Mouse (Mus musculus) heart, embryonic 14.5 days (tissue): ENCODE data around the gene Krr1. TPM values are rescaled to one million over a fixed set of nuclear protein-coding genes. Genes with fewer than 3 reads are reported as not detected.

Source experiments
- ATAC-seq: fragments of 200-750 bp; cut with Nextera tagmentation; 2 replicates; pipeline ENCODE4 v1.8.0; 2017; ENCODE audit warnings: low read depth, moderate TSS enrichment; ENCODE audit not compliant: insufficient number of reproducible peaks, insufficient read depth, low FRiP score
- H3K27ac ChIP-seq, 2 experiments: fragments of 200-500 bp in 1 of 2; fragments of 300-500 bp in 1 of 2; sonication (generic) in 1 of 2; replicated peaks in 1 of 2; 2 replicates each; pipeline ENCODE4 v1.5.1; 2012 to 2014; ENCODE audit warnings: low read depth in 2 of 2, low read length in 2 of 2, control low read depth in 1 of 2, mild to moderate bottlenecking in 1 of 2, mixed read lengths in 1 of 2; ENCODE audit not compliant: control insufficient read depth in 1 of 2, insufficient read depth in 1 of 2
- H3K27me3 ChIP-seq: fragments of 300-500 bp; sonication (generic); 2 replicates; pipeline ENCODE4 v1.6.1; 2014; ENCODE audit warnings: mild to moderate bottlenecking, low read length, control low read depth; ENCODE audit not compliant: control insufficient read depth, insufficient read depth
- H3K36me3 ChIP-seq: fragments of 300-500 bp; sonication (generic); 2 replicates; pipeline ENCODE4 v1.6.1; 2014; ENCODE audit warnings: mild to moderate bottlenecking, control low read depth, low read length, mixed read lengths; ENCODE audit not compliant: control insufficient read depth, insufficient read depth
- H3K4me1 ChIP-seq, 2 experiments: fragments of 200-500 bp in 1 of 2; fragments of 300-500 bp in 1 of 2; sonication (generic) in 1 of 2; 2 replicates each; pipeline ENCODE4 v1.6.1; 2012 to 2014; ENCODE audit warnings: low read length in 2 of 2, control low read depth in 1 of 2, mixed read lengths in 1 of 2; ENCODE audit not compliant: control insufficient read depth in 2 of 2, insufficient read depth in 2 of 2
- H3K4me2 ChIP-seq: fragments of 300-500 bp; sonication (generic); 2 replicates; pipeline ENCODE4 v1.6.1; 2014; ENCODE audit warnings: mild to moderate bottlenecking, low read length
- H3K4me3 ChIP-seq, 2 experiments: fragments of 200-500 bp in 1 of 2; fragments of 300-500 bp in 1 of 2; sonication (generic) in 1 of 2; 2 replicates each; pipeline ENCODE4 v1.5.1; 2012 to 2014; ENCODE audit warnings: low read length in 2 of 2, mild to moderate bottlenecking in 2 of 2, control low read depth in 1 of 2, low read depth in 1 of 2, moderate library complexity in 1 of 2; ENCODE audit not compliant: control insufficient read depth in 1 of 2, insufficient read depth in 1 of 2
- H3K9ac ChIP-seq: fragments of 300-500 bp; sonication (generic); 2 replicates; pipeline ENCODE4 v1.6.1; 2014; ENCODE audit warnings: mild to moderate bottlenecking, low read length
- H3K9me3 ChIP-seq: fragments of 300-500 bp; sonication (generic); 2 replicates; pipeline ENCODE4 v1.6.1; 2016; ENCODE audit warnings: low read length, control low read depth; ENCODE audit not compliant: control insufficient read depth
- WGBS: fragments of 180-500 bp; shearing (Covaris S2); extraction: QIAGEN DNeasy Blood & Tissue Kit; methylation state at CpG from one replicate; pipeline ENCODE4 v1.1.7; 2014; 5-methylcytosine and 5-hydroxymethylcytosine counted together
- polyA plus RNA-seq: library from polyadenylated mRNA; unstranded; fragments of >200 nt; fragmentation: Nextera tagmentation; extraction: Ambion mirVana; gene quantifications from 2 replicates; pipeline ENCODE4 v1.2.1, GENCODE M21; 2014

The Krr1 gene
- polyA plus RNA-seq, 1 experiment from 2014 or later: 24.8 TPM

- H3K36me3 ChIP-seq: peaks cover 92% of the 10 kb centered on the region
- 91% methylated on average over 5 of the region's 5 CpGs for WGBS
- no peaks in the 10 kb centered on the region for H3K9me3 ChIP-seq
- H3K4me3 ChIP-seq: no peak overlapping the region
- no peak for ATAC-seq
- no peak overlapping the region for H3K27ac ChIP-seq
- H3K4me2 ChIP-seq: no peak overlapping the region
- no peaks in the 10 kb centered on the region for H3K4me1 ChIP-seq
- H3K9ac ChIP-seq: no peak overlapping the region
- H3K27me3 ChIP-seq: no peaks in the 10 kb centered on the region
Observed at GRCm38 (mm10) chr10:111983070-111983469, 10.6 kb downstream of the Krr1 start.

GRCm38 (mm10) chr10:111986453-111986852, 14.0 kb downstream of the Krr1 start:
- no peak for ATAC-seq
- Histone ChIP-seq H3K36me3 (peaks cover 65% of the 10 kb centered on the region), H3K4me3 (no peak overlapping the region), H3K27ac (no peak overlapping the region), H3K9ac (no peak overlapping the region), H3K4me2 (no peak overlapping the region), H3K4me1 (no peaks in the 10 kb centered on the region), H3K27me3 (no peaks in the 10 kb centered on the region), H3K9me3 (no peaks in the 10 kb centered on the region)
- WGBS: 90% methylated on average over 6 of the region's 6 CpGs

- Histone ChIP-seq H3K36me3 (no peaks in the 10 kb centered on the region), H3K9ac (no peak overlapping the region), H3K27me3 (no peaks in the 10 kb centered on the region), H3K27ac (no peak overlapping the region), H3K4me2 (no peak overlapping the region), H3K4me1 (no peaks in the 10 kb centered on the region; a peak in 1 of 4 replicates), H3K9me3 (no peaks in the 10 kb centered on the region), H3K4me3 (no peak overlapping the region)
- ATAC-seq: no peak
- WGBS: 84% methylated on average over 11 of the region's 11 CpGs
Observed at GRCm38 (mm10) chr10:111995803-111996548, 23.5 kb downstream of the Krr1 start.

GRCm38 (mm10) chr10:111996549-111996904, 24.1 kb downstream of the Krr1 start:
- no peak overlapping the region for H3K4me2 ChIP-seq
- no peak overlapping the region for H3K4me3 ChIP-seq
- no peak for ATAC-seq
- H3K36me3 ChIP-seq: no peaks in the 10 kb centered on the region
- H3K9ac ChIP-seq: no peak overlapping the region
- no peaks in the 10 kb centered on the region for H3K27me3 ChIP-seq
- no peaks in the 10 kb centered on the region for H3K9me3 ChIP-seq
- WGBS: 84% methylated on average over 7 of the region's 7 CpGs
- no peak overlapping the region for H3K27ac ChIP-seq
- no peaks in the 10 kb centered on the region; a peak in 1 of 4 replicates for H3K4me1 ChIP-seq

GRCm38 (mm10) chr10:111996911-111997347, 24.5 kb downstream of the Krr1 start:
- WGBS: 58% methylated on average over 8 of the region's 8 CpGs
- no peak for ATAC-seq
- H3K9ac ChIP-seq: no peak overlapping the region
- no peaks in the 10 kb centered on the region; a peak in 1 of 4 replicates for H3K4me1 ChIP-seq
- no peaks in the 10 kb centered on the region for H3K36me3 ChIP-seq
- no peak overlapping the region for H3K4me3 ChIP-seq
- H3K4me2 ChIP-seq: no peak overlapping the region
- H3K27ac ChIP-seq: no peak overlapping the region
- H3K9me3 ChIP-seq: no peaks in the 10 kb centered on the region
- H3K27me3 ChIP-seq: no peaks in the 10 kb centered on the region

GRCm38 (mm10) chr10:111997671-111998070, 25.2 kb downstream of the Krr1 start:
- H3K9ac ChIP-seq: no peak overlapping the region
- no peak overlapping the region for H3K4me3 ChIP-seq
- no peaks in the 10 kb centered on the region for H3K9me3 ChIP-seq
- no peaks in the 10 kb centered on the region for H3K27me3 ChIP-seq
- no peak for ATAC-seq
- H3K4me1 ChIP-seq: no peaks in the 10 kb centered on the region; a peak in 1 of 4 replicates
- no peak overlapping the region for H3K4me2 ChIP-seq
- H3K36me3 ChIP-seq: no peaks in the 10 kb centered on the region
- H3K27ac ChIP-seq: no peak overlapping the region; a peak in 1 of 4 replicates

GRCm38 (mm10) chr10:111999765-112000164, 27.3 kb downstream of the Krr1 start:
- H3K27ac ChIP-seq: no peak overlapping the region
- no peaks in the 10 kb centered on the region; a peak in 1 of 4 replicates for H3K4me1 ChIP-seq
- H3K27me3 ChIP-seq: no peaks in the 10 kb centered on the region
- H3K36me3 ChIP-seq: no peaks in the 10 kb centered on the region
- H3K4me2 ChIP-seq: no peak overlapping the region
- WGBS: 61% methylated on average over 3 of the region's 3 CpGs
- no peak overlapping the region for H3K4me3 ChIP-seq
- no peaks in the 10 kb centered on the region for H3K9me3 ChIP-seq
- H3K9ac ChIP-seq: no peak overlapping the region
- no peak for ATAC-seq

- H3K27ac ChIP-seq: no peak overlapping the region
- H3K4me2 ChIP-seq: no peak overlapping the region
- ATAC-seq: no peak
- 80% methylated on average over 5 of the region's 5 CpGs for WGBS
- no peak overlapping the region for H3K9ac ChIP-seq
- no peak overlapping the region for H3K4me3 ChIP-seq
- H3K27me3 ChIP-seq: no peaks in the 10 kb centered on the region
- no peaks in the 10 kb centered on the region; a peak in 1 of 4 replicates for H3K4me1 ChIP-seq
- no peaks in the 10 kb centered on the region for H3K36me3 ChIP-seq
- no peaks in the 10 kb centered on the region for H3K9me3 ChIP-seq
Observed at GRCm38 (mm10) chr10:112000568-112000967, 28.1 kb downstream of the Krr1 start.
